Mouse (Mus musculus) c-Kit-positive CD71-positive TER-119-positive erythroid progenitor cells, embryonic 14.5 days (primary cell): ENCODE data around the gene Erlec1.

Experiments used
- DNase-seq: peaks from one replicate; pipeline ENCODE4 v3.0.0-alpha.2; 2013; ENCODE audit warnings: low spot score

Erlec1 gene

DNA sequence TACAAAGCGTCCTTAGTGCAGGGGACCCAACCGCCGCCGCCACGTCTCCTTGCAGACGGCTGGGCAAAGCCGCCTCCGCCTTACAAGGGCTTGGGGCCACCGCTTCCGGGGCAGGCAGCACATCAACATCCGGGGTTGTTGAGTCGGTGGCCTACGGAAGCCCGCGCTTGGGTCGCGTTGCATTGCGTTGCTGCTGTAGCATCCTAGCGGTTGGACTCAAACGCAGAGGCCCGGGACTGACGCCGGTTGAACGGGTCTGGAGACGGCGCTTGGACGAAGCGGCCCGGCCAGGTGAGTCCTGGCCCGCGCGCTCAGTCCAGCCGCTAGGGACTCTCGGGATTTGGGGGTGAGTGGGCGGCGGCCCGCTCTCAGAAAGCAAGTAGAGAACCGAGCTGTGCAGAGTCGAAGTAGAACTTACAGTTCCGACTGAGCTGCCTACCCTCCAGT lies at the start of gene Erlec1:
Erlec1 (minus strand) TSS at position 57 of the 447 bp plus-strand sequence.
- peak; percentile 74 for DNase-seq

DNA sequence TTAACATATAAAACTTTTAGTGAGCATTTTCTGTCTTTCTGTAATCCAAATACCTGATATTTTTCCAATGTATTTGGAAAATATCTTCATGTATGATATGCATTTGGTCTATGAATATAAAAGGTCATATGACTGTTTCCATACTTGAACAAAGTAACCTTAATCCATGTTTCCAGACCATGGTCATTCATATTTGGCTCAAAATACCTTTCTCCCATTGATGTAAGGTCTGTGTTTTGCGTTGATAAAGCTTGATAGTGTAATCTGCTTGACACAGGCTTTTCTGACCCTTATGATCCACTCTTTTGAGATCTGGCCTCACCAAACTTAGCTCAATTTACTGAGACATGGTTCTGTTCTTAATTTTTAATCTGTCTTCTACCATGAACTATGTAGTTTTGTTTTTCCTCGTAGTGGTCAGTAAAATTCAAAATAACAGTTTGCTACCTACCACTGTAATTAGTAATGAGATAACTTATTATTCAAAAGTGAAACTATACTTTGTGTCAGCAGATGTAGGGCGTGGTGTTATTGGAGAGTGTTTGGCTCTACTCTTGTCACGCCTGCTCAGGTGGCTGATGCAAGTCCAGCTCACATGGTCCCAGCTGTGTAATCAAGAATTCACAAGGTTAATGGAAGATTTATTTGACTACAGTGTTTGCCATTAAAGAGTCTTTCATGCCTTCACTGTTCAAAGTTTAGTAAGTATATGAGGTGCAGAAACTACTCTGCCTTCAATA lies 47.2 kb upstream of the Erlec1 start:
- peak; percentile 96 for DNase-seq

DNA sequence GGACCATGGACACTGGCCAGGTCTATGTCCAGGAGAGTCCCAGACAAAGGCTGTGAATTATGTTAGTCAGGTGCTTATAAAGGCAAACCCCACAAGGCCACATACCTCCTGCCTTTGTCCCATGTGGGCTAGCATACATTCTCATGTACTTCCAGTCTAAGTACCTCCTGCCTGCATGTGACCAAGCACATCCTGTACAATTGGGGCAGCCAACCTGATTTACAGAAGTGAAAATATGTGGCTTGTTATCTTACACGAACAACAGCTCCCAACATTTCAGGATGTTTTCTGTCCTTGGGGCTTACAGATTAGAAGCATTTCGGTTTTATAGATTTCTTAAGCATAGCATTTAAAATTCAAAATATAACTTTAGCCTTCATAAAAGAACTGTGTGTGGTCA lies 45.9 kb upstream of the Erlec1 start:
- DNase-seq, result no peak

DNA sequence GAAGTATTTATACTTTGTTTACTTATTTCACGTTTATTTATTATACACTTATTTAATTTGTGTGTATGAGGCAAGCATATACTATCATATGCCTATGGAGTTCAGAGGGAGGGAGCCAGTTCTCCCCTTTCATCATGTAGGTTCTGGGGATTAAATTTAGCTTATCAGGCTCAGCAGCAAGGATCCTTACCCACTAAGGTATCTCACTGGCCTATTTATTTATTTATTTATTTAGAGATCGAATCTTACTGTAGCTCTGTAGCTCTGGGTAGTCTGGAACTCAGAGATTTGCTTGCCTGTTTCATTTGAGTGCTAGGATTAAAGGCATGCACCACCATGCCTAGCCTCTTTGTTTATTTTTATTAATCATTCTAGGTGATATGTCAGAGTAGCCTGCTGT lies 44.6 kb upstream of the Erlec1 start:
- peak; percentile 71 for DNase-seq

DNA sequence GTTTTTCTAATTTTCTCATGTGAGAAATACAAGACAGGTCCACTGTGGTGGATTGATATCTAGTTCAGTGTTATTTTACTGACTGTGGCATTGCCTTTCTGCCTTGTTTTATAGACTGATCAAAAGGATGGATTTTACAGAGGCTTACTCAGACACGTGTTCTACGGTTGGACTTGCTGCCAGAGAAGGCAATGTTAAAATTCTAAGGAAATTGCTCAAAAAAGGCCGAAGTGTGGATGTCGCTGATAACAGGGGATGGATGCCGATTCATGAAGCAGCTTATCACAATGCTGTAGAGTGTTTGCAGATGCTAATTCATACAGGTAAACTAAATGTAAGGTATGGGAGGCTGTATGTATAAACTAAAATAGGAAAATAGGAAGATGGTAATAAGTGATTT lies 44.1 kb upstream of the Erlec1 start:
- DNase-seq, result peak; percentile 81

DNA sequence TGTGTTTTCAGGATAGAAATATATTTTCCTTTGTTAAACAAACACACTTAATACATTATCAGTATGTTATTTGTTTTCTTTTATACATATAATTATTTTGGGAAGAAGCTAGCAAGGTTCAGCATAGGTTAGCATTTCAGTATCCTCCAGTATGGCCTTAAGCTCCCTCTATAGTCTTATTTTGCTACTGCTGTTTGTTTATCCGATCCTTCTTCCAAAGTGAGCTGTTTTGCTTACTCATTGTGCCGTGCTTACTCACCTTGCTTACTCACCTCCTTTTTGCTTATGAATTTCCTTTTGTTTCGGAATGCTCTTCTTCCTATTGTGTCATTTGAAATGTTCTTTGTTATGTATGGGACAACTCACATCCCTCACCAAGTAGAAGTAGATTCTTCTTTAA lies 42.5 kb upstream of the Erlec1 start:
- DNase-seq, result no peak

DNA sequence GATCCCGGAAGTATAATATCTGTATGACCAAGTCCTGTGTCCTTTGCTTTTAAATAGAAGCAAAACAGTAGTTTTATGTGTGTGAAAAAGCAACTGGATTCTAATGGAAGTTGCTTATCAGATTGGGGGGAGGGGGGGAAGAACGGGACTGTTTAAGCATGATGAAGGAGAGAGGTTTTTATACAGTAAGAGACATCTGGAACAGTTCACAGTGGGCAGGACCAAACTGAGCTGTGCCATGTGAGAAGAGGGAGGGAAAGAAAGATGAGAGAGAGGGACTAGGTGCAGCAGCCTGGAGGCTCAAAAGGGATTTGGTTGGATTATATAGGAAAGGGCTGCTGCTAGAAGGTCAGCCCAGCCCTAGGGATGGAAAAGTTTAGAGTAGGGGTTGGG lies 32.5 kb upstream of the Erlec1 start:
- DNase-seq, result no peak

DNA sequence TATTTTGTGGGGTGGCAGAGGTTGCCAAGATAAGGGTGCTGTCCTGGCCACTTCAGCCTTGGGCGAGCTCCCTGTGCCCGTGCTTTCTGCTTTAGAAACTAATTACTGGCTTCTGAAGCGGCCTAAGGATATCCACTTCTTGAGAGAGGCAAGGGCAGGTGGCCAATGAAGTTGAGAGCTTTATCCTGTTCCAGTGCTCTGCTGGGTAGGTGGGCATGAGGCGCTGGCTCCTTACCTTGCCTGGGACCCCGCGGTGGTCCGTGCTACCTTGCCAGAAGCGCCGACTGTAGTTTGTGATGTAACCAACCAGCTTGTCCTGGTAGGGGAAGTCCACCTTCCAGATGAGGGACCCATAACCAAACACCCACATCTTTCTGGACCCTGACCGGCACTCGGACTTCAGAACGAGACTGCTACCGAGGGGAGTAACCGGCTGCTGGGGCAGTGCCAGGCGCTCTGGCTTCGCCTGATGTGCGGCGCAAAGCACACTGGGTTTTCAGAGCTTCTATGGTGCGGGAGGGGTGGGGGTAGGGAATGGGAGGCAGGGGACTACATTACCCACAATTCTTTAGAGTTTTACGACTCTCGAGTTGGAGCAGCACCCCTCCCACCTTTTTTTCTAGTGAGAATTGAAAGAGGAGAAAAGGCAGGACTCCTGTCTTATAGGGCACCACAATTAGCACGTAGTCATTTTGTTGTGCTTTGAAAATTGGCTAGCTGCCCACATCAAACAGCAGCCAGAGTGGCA lies 31.9 kb upstream of the Erlec1 start, which contains the start of gene Chac2:
Chac2 (minus strand) TSS at position 474 of the 748 bp plus-strand sequence.
- DNase-seq, result peak; percentile 86

DNA sequence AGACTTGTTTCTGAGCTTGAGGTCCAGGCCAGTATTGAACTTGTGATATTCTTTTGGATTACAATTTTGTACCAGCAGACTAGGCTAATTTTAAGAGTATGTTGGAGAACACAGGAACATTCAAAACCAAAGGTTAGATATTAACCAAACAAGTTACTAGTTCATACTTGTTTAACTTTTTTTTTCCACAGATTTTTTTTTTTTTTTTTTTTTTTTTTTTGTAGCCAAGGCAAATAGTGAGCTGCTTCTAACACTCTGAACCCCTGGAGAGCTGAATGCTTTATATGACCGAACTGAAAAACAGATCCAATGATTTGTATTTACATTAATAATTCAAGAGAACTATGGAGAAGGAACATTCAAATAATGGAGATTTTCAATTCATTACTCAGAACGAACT lies 31.1 kb upstream of the Erlec1 start:
- no peak for DNase-seq

DNA sequence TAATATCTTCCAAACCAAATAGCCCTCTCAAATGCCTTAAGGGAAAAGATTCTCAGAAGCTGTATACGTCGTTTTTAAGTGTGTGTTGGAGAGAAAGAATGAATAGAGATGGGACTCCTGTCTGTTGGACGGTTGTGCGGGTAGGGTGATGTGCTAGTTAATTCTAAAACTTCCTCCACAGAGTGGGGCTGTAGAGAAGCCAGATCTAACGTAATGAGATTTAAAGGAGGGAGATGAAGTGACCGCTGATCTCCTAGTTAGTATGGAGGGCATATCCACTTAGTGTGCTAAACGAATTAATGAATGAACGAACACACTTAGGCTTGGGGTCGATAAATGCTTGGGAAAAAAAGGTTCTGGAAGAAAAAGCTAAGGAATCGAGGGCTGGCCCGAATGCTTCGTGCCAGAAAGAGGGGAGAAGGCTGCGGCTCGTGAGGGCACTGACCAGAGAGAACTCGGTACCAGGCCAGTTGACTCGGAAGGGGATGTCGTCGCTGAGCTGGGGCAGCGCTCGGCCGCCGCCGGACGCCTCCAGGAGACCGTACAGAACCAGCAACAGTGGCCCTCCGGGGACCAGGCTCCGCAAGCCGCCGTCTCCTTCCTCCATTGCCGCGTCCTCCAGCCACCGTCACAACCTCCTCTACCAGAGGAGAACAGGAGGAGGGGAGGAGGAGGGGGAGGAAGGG lies 523 bp downstream of the Erlec1 start:
- peak; percentile 36 for DNase-seq

DNA sequence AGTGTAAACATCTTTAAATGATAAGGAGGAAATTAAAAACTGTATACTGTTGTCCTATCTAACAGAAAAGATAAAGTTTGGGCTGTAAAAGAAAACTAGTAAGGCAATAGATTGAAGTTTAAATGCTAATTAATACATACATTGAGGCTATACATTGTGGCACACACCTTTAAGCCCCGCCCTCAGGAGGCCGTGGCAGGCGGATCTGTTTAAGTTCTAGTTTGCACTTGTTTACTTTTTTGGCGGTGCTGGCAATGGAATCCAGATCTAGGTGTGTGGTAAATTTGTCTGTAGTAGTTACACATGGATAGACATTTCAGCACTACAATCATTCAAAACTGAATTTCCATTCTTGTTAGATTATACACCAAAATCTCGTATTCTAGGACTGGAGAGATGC lies 1.3 kb downstream of the Erlec1 start:
- DNase-seq, result peak; percentile 47

DNA sequence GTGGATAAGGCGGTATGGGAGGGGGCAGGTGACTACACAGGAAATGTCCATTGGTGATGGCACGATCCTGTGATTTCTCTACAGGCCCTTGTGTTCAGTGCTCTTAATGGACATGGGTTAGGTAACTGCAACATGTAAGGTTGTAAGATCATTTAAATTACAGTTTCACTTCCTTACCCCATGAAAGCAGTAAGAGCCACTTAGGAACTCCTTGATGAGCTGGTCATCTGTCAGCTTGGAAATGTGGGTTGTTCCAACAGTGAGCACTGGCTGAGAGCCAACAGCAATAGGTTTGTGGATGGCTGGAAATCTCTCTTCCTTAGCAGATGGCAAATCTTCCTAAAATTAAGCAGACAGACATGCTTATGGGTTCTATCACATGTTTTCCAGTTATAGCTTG lies 10.6 kb downstream of the Erlec1 start:
- no peak for DNase-seq

DNA sequence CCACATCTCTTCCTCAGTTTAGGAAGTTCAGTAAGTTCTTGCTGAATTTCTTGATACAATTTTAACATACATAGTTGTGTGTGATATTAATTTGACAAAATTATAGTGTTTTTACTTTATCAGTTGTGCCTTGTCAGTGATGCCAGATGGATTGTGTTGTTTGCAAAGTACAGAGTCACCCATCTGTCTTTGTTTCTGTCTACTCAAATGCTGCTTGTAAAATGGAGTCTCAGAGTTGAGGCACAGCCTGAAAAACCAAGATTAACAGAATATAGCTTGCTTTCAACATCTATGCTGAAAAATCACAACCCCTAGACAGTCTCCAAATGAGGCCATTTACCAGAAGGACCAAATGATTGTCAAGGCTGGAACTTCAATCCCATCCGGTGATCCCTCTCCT lies 25.6 kb downstream of the Erlec1 start:
- no peak for DNase-seq

DNA sequence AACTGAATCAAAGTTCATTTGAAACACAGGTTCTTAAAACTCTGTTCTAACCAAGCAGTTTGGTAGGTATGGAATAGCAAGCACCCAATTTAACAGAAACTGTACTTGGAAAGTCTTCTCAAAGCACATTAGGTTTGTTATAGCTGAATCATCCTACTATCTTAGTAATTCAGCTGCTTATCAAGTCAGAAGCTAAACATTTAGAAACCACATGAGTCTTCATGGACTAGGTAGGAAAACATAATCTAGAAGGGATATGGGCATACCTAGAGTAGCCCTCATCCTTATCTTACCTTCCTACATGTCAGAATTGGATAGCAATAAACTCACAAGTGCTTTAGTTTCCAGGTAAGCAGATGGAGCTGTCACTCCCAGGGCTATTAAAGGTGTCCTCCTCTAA lies 26.1 kb downstream of the Erlec1 start:
- peak; percentile 29 for DNase-seq

DNA sequence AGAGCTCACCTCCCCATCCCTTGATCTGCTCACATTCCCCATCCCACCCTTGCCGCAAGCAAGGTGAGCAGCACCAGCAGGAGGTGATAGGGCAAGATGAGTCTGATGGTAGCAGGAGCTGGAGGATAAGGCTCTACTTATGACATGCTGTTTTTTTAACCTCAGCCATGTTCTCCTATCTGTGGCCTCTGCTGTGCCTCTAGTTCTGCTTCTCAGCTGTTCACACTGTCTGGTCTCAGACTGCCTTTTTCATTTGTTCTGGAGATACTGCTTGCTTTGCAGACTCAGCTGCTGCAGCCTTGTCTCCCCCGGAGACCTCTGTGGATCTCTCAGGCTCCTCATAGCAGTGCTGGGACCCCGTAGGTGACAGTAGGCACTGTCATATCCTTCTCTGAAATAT lies 30.9 kb downstream of the Erlec1 start:
- DNase-seq, result no peak

DNA sequence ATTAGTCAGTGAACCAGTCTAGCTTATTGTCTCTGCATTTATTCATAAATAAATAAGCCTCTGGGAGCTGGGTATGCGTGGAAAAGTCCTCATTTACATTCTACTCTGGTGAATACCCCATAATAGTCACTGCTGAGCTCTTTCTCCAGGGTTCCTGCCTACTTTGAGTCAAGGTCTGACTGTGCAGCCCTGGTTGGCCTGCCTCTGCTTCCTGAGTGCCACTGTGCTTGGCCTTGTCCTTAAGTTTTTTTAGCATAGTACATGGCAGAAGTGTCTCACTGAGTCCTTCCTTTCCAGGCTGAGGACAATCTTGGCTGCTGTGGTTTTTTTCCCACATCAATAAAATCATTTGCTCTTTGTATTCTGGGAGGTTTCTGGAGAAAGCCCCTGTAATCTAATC lies 33.5 kb downstream of the Erlec1 start:
- DNase-seq, result no peak

DNA sequence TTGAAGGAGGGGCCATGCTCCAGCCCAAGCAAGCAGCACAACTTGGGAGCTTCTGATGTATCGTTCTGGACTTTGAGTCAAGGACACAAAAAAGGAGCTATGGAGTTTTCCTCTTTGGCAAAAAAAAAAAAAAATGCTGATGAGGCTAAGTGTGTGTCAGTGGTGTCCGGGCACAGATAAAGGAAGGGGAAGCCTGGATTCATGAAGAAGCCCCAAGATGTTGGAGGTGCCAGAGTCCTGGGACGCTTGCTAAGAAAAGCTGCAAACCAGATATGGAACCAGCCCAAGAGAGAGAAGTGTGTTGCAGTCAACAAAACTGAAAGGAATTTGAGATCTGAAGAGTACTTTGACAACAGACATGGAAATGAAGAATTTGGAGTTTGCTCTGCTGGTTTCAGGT lies 41.8 kb downstream of the Erlec1 start:
- DNase-seq, result no peak

DNA sequence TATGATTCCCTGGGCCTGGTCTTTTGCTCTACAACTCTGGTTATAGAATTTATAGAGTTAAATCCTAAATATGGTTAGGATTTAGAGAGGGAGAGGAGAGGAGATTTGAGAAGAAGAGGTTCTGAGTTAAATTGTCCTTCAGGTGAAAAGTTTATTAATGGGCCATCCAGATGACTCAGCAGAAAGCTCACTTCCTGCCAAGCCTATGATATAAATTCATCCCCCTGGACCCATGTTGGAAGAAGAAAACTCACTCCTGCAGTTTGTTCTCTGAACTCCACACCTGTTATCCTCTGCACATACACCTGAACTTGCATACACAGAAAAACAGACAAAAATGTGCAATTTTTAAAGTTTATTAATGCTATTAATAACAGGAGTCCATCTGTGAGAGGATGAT lies 54.8 kb downstream of the Erlec1 start:
- DNase-seq, result no peak

DNA sequence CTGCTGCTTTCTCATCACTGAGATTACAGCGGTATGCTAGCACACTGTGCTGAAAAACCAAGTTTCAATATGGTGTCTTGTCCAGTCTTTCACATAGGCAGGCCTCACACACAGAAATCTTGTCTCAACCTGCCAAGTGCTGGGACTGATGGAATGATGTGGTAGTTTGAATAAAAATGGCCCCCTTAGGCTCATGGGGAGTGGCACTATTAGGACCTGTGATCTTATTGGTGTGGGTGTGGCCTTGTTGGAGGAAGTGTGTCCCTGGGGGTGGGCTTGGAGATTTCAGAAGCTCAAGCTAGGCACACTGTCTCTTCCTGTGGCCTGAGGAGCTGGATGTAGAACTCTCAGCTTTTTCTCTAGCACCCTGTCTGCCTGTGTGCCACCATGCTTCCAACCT lies 57.9 kb downstream of the Erlec1 start:
- DNase-seq, result no peak

DNA sequence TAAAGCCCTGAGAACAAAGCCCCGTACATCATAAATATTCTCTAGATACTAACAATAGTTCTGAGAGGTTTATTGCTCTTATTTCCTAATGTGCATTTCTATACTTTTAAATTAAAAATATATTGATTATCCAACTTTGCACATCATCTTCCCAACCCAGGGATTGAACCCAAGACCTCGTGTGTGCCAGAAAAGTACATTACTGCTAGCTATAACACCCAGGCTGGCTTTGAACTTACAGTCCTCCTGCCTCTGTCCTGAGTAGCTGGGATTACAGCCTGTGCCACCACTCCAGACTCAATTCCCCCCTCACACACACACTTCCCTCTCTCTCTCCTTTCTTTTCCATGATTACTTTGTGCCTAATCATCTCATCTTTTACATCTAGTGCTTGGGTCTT lies 66.0 kb downstream of the Erlec1 start:
- DNase-seq, result no peak

DNA sequence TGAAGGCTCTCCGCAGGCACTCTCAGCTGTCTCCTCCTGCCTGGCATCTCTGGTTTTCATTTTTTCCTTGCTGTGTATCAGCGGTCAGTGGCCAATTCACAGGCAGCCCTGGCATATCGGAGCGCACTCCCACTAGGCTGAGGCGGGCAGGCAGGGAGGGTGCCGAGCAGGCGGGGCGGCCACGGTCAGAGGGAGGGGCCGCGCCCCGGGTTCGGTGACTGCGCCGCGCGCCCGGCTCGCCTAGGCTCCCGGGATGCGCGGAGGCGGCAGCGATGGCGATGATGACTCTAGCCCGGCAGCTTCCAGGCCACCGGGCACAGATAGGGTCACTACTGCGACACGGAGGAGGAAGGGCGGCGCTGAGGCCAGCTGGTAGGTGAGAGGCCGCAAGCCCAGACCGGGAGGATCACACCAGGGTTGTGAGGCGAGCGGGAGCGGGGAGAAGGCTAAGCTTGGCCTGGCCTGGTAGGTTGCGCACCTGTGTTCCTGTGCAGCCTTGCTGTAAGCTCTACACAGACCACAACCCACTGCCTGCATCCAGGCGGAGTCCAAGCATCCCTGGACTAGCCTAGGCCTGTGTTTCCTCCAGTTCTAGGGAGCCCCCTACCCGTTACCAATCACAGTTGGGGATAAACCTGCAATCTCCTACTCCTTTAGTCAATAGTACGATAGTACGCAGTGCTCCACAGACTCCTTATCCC lies 68.8 kb downstream of the Erlec1 start, which contains the start of the genes Gpr75 and Asb3:
Gpr75 (plus strand) TSS at position 188 of the 701 bp plus-strand sequence.
Asb3 (plus strand) TSS at position 246 of the 701 bp plus-strand sequence.
- no peak for DNase-seq
